Mouse (Mus musculus) MEL (cell line): ENCODE results near the gene Gm10563. TPM values are rescaled to one million over a fixed set of nuclear protein-coding genes. Genes with fewer than 3 reads are reported as not detected.

Experiments used
- DNase-seq: peaks from one replicate; pipeline ENCODE4 v3.0.0; 2011; ENCODE audit warnings: low read depth, low spot score
- H3K27ac ChIP-seq: 2 replicates; pipeline ENCODE4 v1.5.1; 2012; ENCODE audit warnings: low read depth, mild to moderate bottlenecking, control low read depth, low read length, moderate library complexity; ENCODE audit not compliant: control insufficient read depth
- H3K27me3 ChIP-seq, 2 experiments: fragments of 150-350 bp in 1 of 2; sonication (generic) in 1 of 2; 2 replicates each; pipeline ENCODE4 v1.6.1; 2012; ENCODE audit warnings: low read length in 2 of 2, mild to moderate bottlenecking in 2 of 2, improper control_type of control experiment in 1 of 2, moderate library complexity in 1 of 2; ENCODE audit not compliant: insufficient read depth in 2 of 2, control insufficient read depth in 1 of 2
- H3K36me3 ChIP-seq, 2 experiments: 2 replicates each; pipeline ENCODE4 v1.6.1; 2012 to 2014; ENCODE audit warnings: low read length in 2 of 2, improper control_type of control experiment in 1 of 2, inconsistent platforms in 1 of 2, mild to moderate bottlenecking in 1 of 2; ENCODE audit not compliant: insufficient read depth in 2 of 2, control insufficient read depth in 1 of 2
- H3K4me1 ChIP-seq, 2 experiments: fragments of 150-350 bp in 1 of 2; sonication (generic) in 1 of 2; 2 replicates each; pipeline ENCODE4 v1.6.1; 2012; ENCODE audit warnings: low read length in 2 of 2, improper control_type of control experiment in 1 of 2, mild to moderate bottlenecking in 1 of 2; ENCODE audit not compliant: insufficient read depth in 2 of 2, control insufficient read depth in 1 of 2
- H3K4me3 ChIP-seq, 2 experiments: fragments of 150-350 bp in 1 of 2; sonication (generic) in 1 of 2; 2 replicates each; pipeline ENCODE4 v1.5.1; 2012; ENCODE audit warnings: low read depth in 2 of 2, low read length in 2 of 2, mild to moderate bottlenecking in 2 of 2, moderate library complexity in 2 of 2, control low read depth in 1 of 2, improper control_type of control experiment in 1 of 2; ENCODE audit not compliant: control insufficient read depth in 1 of 2, insufficient read depth in 1 of 2
- H3K79me2 ChIP-seq: 2 replicates; pipeline ENCODE4 v1.6.1; 2012; ENCODE audit warnings: mild to moderate bottlenecking, low read length, moderate library complexity; ENCODE audit not compliant: control insufficient read depth, poor library complexity, insufficient read depth
- H3K9ac ChIP-seq: 2 replicates; pipeline ENCODE4 v1.6.1; 2012; ENCODE audit warnings: low read depth, mild to moderate bottlenecking, control low read depth, low read length, moderate library complexity; ENCODE audit not compliant: control insufficient read depth, poor library complexity, severe bottlenecking
- H3K9me3 ChIP-seq: fragments of 150-350 bp; sonication (generic); replicated peaks from 2 replicates; pipeline ENCODE4 v1.6.1; 2012; ENCODE audit warnings: mild to moderate bottlenecking, low read length, improper control_type of control experiment, moderate library complexity; ENCODE audit not compliant: insufficient read depth
- BHLHE40 ChIP-seq: IDR thresholded peaks from 2 replicates; pipeline ENCODE4 v1.6.1; 2012; ENCODE audit warnings: low read depth, mild to moderate bottlenecking, inconsistent platforms, low read length, improper control_type of control experiment, borderline replicate concordance
- CHD1 ChIP-seq: IDR thresholded peaks from 2 replicates; pipeline ENCODE4 v1.6.1; 2012; ENCODE audit warnings: low read depth, mild to moderate bottlenecking, inconsistent platforms, low read length, improper control_type of control experiment
- CHD2 ChIP-seq: IDR thresholded peaks from 2 replicates; pipeline ENCODE4 v1.6.1; 2011; ENCODE audit warnings: low read length, improper control_type of control experiment
- CTCF ChIP-seq, 3 experiments: IDR thresholded peaks in 2 of 3; conservative IDR thresholded peaks in 1 of 3; 2 replicates each; pipeline ENCODE4 v1.5.1; 2011 to 2012; ENCODE audit warnings: low read length in 3 of 3, low read depth in 2 of 3, mild to moderate bottlenecking in 2 of 3, improper control_type of control experiment in 1 of 3, inconsistent platforms in 1 of 3, mixed read lengths in 1 of 3, moderate library complexity in 1 of 3; ENCODE audit not compliant: control insufficient read depth in 1 of 3, insufficient read depth in 1 of 3, poor library complexity in 1 of 3, severe bottlenecking in 1 of 3
- E2F4 ChIP-seq: IDR thresholded peaks from 2 replicates; pipeline ENCODE4 v1.6.1; 2011; ENCODE audit warnings: low read depth, low read length, improper control_type of control experiment, borderline replicate concordance
- EP300 ChIP-seq, 2 experiments: IDR thresholded peaks; 2 replicates each; pipeline ENCODE4 v1.6.1; 2011; ENCODE audit warnings: improper control_type of control experiment in 2 of 2, low read length in 2 of 2, low read depth in 1 of 2, mild to moderate bottlenecking in 1 of 2
- ETS1 ChIP-seq: IDR thresholded peaks from 2 replicates; pipeline ENCODE4 v1.6.1; 2012; ENCODE audit warnings: low read depth, mild to moderate bottlenecking, inconsistent platforms, low read length, improper control_type of control experiment, moderate library complexity
- GABPA ChIP-seq: IDR thresholded peaks from 2 replicates; pipeline ENCODE4 v1.6.1; 2012; ENCODE audit warnings: low read depth, mild to moderate bottlenecking, inconsistent platforms, low read length, improper control_type of control experiment, moderate library complexity
- GATA1 ChIP-seq: IDR thresholded peaks from 2 replicates; pipeline ENCODE4 v1.6.1; 2011; ENCODE audit warnings: low read depth, low read length, improper control_type of control experiment
- HCFC1 ChIP-seq: IDR thresholded peaks from 2 replicates; pipeline ENCODE4 v1.6.1; 2012; ENCODE audit warnings: low read depth, mild to moderate bottlenecking, inconsistent platforms, low read length, improper control_type of control experiment, moderate library complexity
- KAT2A ChIP-seq: conservative IDR thresholded peaks from 2 replicates; pipeline ENCODE4 v1.6.1; 2012; ENCODE audit warnings: low read depth, low read length, improper control_type of control experiment, inconsistent platforms
- MAX ChIP-seq: IDR thresholded peaks from 2 replicates; pipeline ENCODE4 v1.6.1; 2011; ENCODE audit warnings: low read length, improper control_type of control experiment
- MAZ ChIP-seq: IDR thresholded peaks from 2 replicates; pipeline ENCODE4 v1.6.1; 2012; ENCODE audit warnings: low read depth, mild to moderate bottlenecking, inconsistent platforms, low read length, improper control_type of control experiment
- MXI1 ChIP-seq: IDR thresholded peaks from 2 replicates; pipeline ENCODE4 v1.6.1; 2011; ENCODE audit warnings: mild to moderate bottlenecking, low read depth, low read length, improper control_type of control experiment
- NELFE ChIP-seq: IDR thresholded peaks from 2 replicates; pipeline ENCODE4 v1.6.1; 2011; ENCODE audit warnings: low read depth, low read length, improper control_type of control experiment
- NRF1 ChIP-seq: IDR thresholded peaks from 2 replicates; pipeline ENCODE4 v1.6.1; 2014; ENCODE audit warnings: low read depth, mild to moderate bottlenecking, inconsistent platforms, low read length, improper control_type of control experiment, moderate library complexity; ENCODE audit not compliant: poor library complexity, insufficient read depth, severe bottlenecking
- POLR2AphosphoS2 ChIP-seq: IDR thresholded peaks from 2 replicates; pipeline ENCODE4 v1.6.1; 2011; ENCODE audit warnings: low read length, improper control_type of control experiment
- POLR2AphosphoS5 ChIP-seq: IDR thresholded peaks from 2 replicates; pipeline ENCODE4 v1.6.1; 2012; ENCODE audit warnings: low read depth, borderline replicate concordance, mild to moderate bottlenecking, inconsistent platforms, low read length, moderate library complexity, mixed read lengths
- RAD21 ChIP-seq: IDR thresholded peaks from 2 replicates; pipeline ENCODE4 v1.6.1; 2011; ENCODE audit warnings: mild to moderate bottlenecking, low read depth, low read length, improper control_type of control experiment
- RCOR1 ChIP-seq: IDR thresholded peaks from 2 replicates; pipeline ENCODE4 v1.6.1; 2012; ENCODE audit warnings: low read depth, mild to moderate bottlenecking, inconsistent platforms, low read length, improper control_type of control experiment
- SIN3A ChIP-seq: IDR thresholded peaks from 2 replicates; pipeline ENCODE4 v1.6.1; 2012; ENCODE audit warnings: low read length, improper control_type of control experiment, inconsistent platforms
- SMC3 ChIP-seq: IDR thresholded peaks from 2 replicates; pipeline ENCODE4 v1.6.1; 2011; ENCODE audit warnings: low read depth, low read length, improper control_type of control experiment
- TAL1 ChIP-seq: IDR thresholded peaks from 2 replicates; pipeline ENCODE4 v1.6.1; 2012; ENCODE audit warnings: mild to moderate bottlenecking, inconsistent platforms, low read length, moderate library complexity, mixed read lengths
- TBP ChIP-seq: IDR thresholded peaks from 2 replicates; pipeline ENCODE4 v1.8.0; 2011; ENCODE audit warnings: low read depth, low read length, improper control_type of control experiment
- TCF12 ChIP-seq: IDR thresholded peaks from 2 replicates; pipeline ENCODE4 v1.6.1; 2014; ENCODE audit warnings: low read depth, mild to moderate bottlenecking, inconsistent platforms, low read length, improper control_type of control experiment, moderate library complexity
- UBTF ChIP-seq: IDR thresholded peaks from 2 replicates; pipeline ENCODE4 v1.6.1; 2012; ENCODE audit warnings: low read depth, mild to moderate bottlenecking, inconsistent platforms, low read length, improper control_type of control experiment, moderate library complexity, borderline replicate concordance; ENCODE audit not compliant: insufficient read depth
- USF2 ChIP-seq, 2 experiments: IDR thresholded peaks; 2 replicates each; pipeline ENCODE4 v1.6.1; 2011 to 2012; ENCODE audit warnings: improper control_type of control experiment in 2 of 2, low read length in 2 of 2, borderline replicate concordance in 1 of 2, inconsistent platforms in 1 of 2, low read depth in 1 of 2, mild to moderate bottlenecking in 1 of 2; ENCODE audit not compliant: insufficient read depth in 1 of 2
- ZC3H11A ChIP-seq: IDR thresholded peaks from 2 replicates; pipeline ENCODE4 v1.6.1; 2012; ENCODE audit warnings: low read depth, mild to moderate bottlenecking, inconsistent platforms, low read length, improper control_type of control experiment
- ZKSCAN1 ChIP-seq: IDR thresholded peaks from 2 replicates; pipeline ENCODE4 v1.6.1; 2012; ENCODE audit warnings: low read depth, mild to moderate bottlenecking, inconsistent platforms, low read length, improper control_type of control experiment, moderate library complexity
- ZMIZ1 ChIP-seq: IDR thresholded peaks from 2 replicates; pipeline ENCODE4 v1.6.1; 2012; ENCODE audit warnings: low read depth, mild to moderate bottlenecking, inconsistent platforms, low read length, improper control_type of control experiment, moderate library complexity
- polyA plus RNA-seq, 2 experiments: library from polyadenylated mRNA; stranded (reverse) in 1 of 2; unstranded in 1 of 2; fragments of >175 nt in 1 of 2; fragments of >200 nt in 1 of 2; gene quantifications; 2 replicates each; pipeline versions ENCODE4 v1.2.1 to v1.2.4; 2012; ENCODE audit warnings: low replicate concordance in 2 of 2, low read depth in 1 of 2; ENCODE audit not compliant: insufficient read length in 2 of 2, insufficient read depth in 1 of 2, missing spikeins in 1 of 2
- total RNA-seq: library from RNA; depleted of rRNA; stranded (reverse); fragments of 300-350 nt; gene quantifications from 2 replicates; pipeline ENCODE4 v1.2.3, GENCODE M21; 2012

Gm10563 gene
- total and polyA plus RNA-seq, 3 experiments: not detected

GRCm38 (mm10) chr4:155582279-155582905 lies 62.8 kb downstream of the Gm10563 start:
- H3K79me2 ChIP-seq: no peaks in the 10 kb centered on the region
- H3K36me3 ChIP-seq: peaks cover 0 to 40% of the 10 kb centered on the region in 2 experiments; a peak in 2 of 4 replicates
- H3K9ac ChIP-seq: no peak overlapping the region
- H3K4me3 ChIP-seq: no peak overlapping the region
- H3K27me3 ChIP-seq: no peaks in the 10 kb centered on the region
- no peaks in the 10 kb centered on the region for H3K9me3 ChIP-seq
- no peak overlapping the region for H3K27ac ChIP-seq
- H3K4me1 ChIP-seq: no peaks in the 10 kb centered on the region
- no peak for DNase-seq
- no peak for TF ChIP-seq GATA1
- no peak for TF ChIP-seq POLR2AphosphoS5
- no peak for TF ChIP-seq SIN3A
- no peak for TF ChIP-seq KAT2A
- TF ChIP-seq NELFE: no peak
- no peak for TF ChIP-seq ZC3H11A
- TF ChIP-seq SMC3: no peak
- TF ChIP-seq TBP: no peak
- TF ChIP-seq E2F4: no peak
- TF ChIP-seq BHLHE40: no peak
- TF ChIP-seq ETS1: no peak
- no peak for TF ChIP-seq GABPA
- no peak for TF ChIP-seq MXI1
- no peak for TF ChIP-seq EP300 (IDR thresholded peaks at IDR 0.05; ENCODE audit: low read depth in 1 of 2, low read length in 2 of 2)

DNA sequence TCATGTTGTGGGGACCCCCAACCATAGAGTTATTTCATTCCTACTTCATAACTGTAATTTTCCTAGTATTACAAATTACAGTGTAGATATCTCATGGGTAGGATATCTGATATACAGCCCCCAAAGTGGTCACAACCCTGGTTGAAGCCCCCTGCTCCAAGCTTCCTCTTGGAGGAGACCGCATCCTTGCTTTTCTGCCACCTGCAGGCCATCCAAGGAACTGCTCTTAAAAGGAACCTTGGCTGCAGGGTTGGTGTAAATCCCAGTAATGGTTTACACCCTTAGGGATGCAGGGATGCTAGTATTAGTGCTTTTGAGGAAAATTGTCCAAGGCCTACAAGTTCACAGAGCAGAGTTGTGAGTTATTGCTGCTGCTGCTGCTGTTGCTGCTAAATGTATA lies 64.8 kb downstream of the Gm10563 start:
- peaks cover 4% of the 10 kb centered on the region; the same call in 1 of the 2 replicates for H3K79me2 ChIP-seq
- H3K36me3 ChIP-seq: peaks cover 0 to 31% of the 10 kb centered on the region in 2 experiments; a peak in 2 of 4 replicates
- H3K27me3 ChIP-seq: no peaks in the 10 kb centered on the region
- H3K27ac ChIP-seq: no peak overlapping the region
- H3K4me3 ChIP-seq: no peak overlapping the region
- no peak overlapping the region for H3K9ac ChIP-seq
- no peaks in the 10 kb centered on the region for H3K4me1 ChIP-seq
- peak; percentile 61 for DNase-seq
- H3K9me3 ChIP-seq: no peaks in the 10 kb centered on the region
- no peak for TF ChIP-seq MAZ
- TF ChIP-seq RCOR1: no peak
- no peak for TF ChIP-seq MAX
- TF ChIP-seq EP300 (IDR thresholded peaks at IDR 0.05; ENCODE audit: low read depth in 1 of 2, low read length in 2 of 2): no peak
- no peak for TF ChIP-seq TCF12
- peak; percentile 73 to 90 (median 75) for TF ChIP-seq CTCF (IDR thresholded peaks at IDR 0.05 in 2 of 3, conservative IDR thresholded peaks at IDR 0.05 in 1 of 3; ENCODE audit: control insufficient read depth in 1 of 3, insufficient read depth in 1 of 3, low read depth in 2 of 3, low read length in 3 of 3, poor library complexity in 1 of 3, severe bottlenecking in 1 of 3)
- TF ChIP-seq HCFC1: no peak
- no peak for TF ChIP-seq CHD1
- TF ChIP-seq RAD21: peak; percentile 36
- no peak for TF ChIP-seq CHD2
- no peak for TF ChIP-seq ZMIZ1
- TF ChIP-seq UBTF: no peak
- TF ChIP-seq NRF1: no peak
- TF ChIP-seq GABPA: no peak
- TF ChIP-seq TAL1: no peak
- peak; percentile 71 for TF ChIP-seq SMC3
- TF ChIP-seq TBP: no peak
- TF ChIP-seq MXI1: no peak
- TF ChIP-seq ZC3H11A: peak; percentile 28; the same call in 1 of the 2 replicates
- no peak for TF ChIP-seq USF2 (IDR thresholded peaks at IDR 0.05; ENCODE audit: borderline replicate concordance in 1 of 2, insufficient read depth in 1 of 2, low read depth in 1 of 2, low read length in 2 of 2)
- TF ChIP-seq POLR2AphosphoS2: no peak
- no peak for TF ChIP-seq ZKSCAN1
- TF ChIP-seq KAT2A: no peak
- no peak for TF ChIP-seq POLR2AphosphoS5
